Mouse (Mus musculus) fat pad, adult 2 months (tissue): ENCODE measurements around the gene Lrig2.

Experiments
- DNase-seq: peaks from one replicate; pipeline ENCODE4 v3.0.0-alpha.2; 2011; ENCODE audit warnings: low read depth, low spot score; ENCODE audit errors: extremely low read depth

The Lrig2 gene

DNA sequence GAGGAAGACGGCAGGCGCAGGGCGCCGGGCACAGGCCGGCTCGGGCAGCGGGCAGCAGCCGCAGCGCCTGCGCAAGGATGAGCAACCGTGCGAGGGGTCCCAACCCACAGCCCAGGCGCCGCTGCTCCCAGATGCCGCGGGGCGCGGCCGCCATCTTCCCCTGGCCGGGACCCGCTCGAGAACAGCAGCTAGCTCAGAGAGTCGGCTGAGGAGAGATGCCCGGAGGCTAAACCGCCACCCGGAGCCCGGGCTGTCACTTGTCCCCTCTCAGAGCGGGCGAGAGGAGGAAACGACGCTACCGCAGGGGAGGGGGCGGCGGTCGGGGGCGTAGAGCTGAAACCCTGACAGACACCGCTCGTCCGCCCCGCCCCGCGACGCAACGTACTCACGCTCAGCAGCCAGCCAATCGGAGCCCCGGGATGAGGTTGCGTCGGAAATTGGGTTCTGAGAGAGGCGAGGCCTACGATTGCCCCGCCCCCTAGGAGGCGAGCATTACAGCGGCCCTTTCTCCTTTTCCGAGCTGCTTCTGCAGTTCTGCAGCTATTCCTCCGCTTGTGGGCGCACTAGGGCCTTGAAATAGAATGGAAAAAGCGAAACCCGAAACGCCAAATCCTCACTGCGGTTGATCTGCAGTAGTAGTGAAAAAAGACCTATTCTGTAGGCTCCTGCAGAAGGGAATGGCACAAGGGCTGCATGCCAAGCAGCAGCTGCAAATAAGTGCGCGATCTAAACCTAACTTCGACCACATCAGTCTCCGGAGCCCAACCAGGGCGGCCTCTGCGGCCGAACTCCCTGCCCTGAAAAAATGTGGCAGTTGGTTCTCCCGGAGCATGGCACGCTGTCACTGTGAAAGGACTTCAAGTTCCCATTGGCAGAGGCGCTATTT, at the start of gene Lrig2:
Lrig2 (minus strand) TSS at position 381 of the 886 bp plus-strand sequence.
- DNase-seq, result peak; percentile 76

DNA sequence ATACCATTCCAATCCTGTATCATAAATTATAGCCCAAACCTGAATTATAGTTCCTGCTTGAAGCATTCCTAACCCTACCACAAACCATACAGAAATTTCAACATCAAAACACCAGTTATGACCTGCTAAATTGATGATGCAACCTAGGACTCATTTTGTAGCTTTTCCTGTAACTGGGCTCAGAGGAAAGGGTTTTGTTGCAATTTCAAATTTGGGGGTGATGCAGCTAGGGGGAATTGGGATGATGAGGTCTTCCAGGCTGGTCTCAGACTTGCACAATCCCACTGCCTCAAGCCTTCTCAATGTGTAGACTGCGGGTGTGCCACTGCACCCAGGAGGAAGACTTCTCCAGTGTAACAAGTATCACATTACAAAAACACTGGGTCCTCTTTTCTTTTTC, 44.9 kb upstream of the Lrig2 start:
- no peak for DNase-seq

DNA sequence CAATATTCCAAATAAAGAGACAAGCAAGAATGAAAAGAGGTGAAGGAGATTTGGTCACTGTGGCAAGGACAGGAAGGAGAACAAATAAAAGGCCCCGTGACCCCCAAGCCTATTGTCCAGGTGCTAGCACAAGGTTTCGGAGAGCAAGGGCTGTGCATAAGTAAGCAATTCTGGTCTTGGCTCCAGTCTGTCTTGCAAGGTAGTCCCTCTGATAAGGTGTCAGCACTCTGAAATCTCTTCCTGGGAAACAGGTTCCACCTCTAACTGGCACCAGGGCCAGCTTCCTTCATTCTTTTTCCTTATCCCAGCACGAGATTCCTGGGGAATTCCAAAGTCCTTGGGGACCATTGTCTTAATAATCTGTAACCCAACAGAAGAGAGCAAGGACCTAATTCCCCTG, 38.9 kb upstream of the Lrig2 start:
- no peak for DNase-seq

DNA sequence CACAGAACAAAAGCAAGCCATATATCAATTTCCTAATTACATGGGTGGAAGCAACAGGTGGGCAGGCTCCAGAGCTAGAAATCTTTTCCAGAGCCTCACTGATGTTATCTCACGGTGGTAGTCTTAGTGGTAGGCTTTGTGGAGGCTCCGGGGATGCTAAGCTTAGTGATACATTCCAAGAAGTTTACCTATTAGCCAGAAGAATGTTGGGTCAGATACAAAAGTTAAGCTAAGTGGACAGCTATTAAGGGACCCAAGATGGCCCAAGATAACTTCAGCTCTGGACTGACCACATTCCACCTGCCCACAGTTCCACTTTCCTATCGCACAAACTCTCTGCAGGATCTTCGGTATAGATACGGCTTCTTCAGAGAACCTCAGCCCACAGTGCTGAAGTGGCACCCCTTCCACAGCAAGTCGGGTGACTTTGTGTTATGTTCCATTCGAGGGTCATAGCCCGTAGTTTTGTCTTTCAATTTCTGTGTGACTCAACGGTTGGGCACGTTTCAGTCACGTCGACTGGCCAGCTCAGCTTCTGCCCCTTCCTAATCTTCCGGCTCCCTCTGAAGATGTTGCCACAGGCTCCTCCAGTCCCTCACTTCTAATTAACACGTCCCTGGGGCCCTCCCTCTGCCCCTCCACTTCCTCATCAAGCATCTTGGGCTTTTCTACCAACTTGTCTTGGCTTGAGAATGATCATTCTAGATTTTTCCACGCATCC, 36.8 kb upstream of the Lrig2 start:
- no peak for DNase-seq

DNA sequence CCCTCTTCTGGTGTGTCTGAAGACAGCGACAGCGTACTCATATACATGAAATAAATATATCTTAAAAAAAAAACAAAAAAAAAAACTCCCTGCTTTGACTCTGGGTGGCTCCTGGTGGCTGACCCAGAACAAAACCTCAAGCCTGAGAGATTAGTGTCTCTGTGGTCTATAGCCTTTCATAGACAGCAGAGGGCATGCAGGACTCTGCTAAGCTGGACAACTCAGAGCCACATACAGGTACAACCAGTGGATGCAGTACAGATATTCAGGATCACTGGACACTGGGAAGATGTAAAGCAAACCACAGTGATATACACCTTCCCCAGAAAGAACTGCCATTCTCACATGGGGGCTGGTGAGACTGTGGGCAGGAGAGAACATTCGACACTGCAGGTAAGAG, 32.1 kb upstream of the Lrig2 start:
- DNase-seq, result no peak

DNA sequence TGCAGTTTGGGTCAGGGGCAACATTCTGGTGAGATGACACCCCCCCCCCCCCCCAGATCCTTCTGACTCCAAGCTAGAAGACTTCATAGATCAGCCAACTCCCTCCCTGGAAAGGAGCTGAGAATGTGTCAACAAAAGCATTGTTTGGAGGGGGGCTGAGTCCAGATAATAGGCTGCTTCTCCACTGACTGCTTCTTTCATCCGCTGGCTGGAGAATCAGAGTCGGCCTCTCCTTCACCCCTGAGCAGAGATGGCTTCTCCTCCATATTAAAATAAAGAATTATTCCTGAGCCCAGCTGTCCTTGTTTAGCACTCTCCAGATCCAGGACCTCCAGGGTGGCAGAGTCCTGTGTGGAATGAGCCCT, 30.3 kb upstream of the Lrig2 start:
- no peak for DNase-seq

DNA sequence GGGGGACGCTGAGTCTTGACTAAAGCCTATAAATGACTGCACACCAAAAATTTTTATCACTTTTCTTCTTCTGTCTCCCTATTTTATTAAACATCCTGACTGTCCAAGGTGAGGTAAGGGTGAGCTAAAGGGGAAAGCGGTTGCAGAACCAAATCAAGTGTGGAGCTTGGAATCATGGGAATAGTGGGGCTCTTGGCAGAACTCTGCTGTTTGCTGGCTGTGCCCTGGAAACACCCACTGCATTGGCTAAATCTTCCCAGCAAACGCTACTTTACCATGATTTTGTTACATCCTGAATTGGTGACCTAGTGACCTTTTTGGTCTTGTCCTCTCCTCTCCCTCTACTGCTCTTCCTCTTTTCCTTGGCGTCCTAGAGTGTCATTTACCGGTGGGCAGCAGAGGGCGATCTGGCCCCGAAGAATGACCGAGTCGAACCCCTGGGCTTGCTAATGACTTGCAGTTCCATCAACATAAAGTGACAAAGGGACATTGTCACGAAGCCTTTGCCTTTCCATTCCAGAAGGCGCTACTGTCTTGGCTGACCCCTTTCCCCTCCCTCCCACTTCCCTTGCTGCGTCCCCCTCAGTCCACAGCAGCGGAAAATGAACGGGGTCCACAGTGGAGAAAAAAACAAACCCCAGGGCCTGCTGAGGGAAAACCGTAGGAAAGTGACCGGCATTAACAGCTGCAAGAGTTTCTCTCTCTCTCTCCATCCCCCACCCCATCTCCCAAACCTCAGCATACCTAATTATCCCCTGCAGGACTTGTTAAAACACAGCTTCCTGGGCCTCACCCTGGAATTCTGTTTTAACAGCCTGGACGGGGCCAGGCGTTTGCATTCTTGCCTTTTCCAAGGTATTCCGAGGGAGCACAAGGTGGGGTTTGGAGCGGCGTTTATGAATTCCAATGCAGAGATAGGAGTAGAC, 29.7 kb upstream of the Lrig2 start:
- DNase-seq, result peak; percentile 73

DNA sequence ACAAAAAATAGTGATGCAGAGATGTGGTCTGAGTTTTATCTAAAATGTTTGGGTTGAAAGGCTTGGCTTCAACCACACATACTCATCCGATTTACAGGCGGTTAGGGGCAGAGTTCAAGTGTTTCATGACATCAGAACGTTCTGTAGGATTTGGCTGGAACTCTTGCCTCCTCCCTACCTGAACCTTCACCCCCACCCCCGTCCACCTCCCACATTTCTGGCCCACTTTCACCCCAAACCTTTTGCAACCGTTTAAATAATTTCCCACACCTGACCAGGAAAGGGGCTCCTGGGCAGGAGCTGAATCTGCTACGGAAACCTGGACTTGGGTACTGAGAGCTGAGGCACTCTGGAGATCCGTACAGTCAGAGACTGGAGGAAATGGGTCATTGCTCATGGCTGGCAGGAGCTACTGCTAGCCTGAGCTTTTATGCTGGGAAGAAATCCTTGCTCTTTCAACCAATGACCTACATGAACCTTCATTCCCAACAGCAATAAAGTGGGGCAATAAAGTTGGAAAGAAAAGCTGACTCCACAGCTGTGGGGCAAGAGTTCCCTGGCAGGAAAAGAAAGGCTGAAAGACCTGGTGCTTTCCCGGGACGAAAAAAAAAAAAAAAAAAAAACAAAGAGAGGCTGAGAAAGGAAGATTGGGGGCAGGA, 28.9 kb upstream of the Lrig2 start:
- DNase-seq, result peak; percentile 86

DNA sequence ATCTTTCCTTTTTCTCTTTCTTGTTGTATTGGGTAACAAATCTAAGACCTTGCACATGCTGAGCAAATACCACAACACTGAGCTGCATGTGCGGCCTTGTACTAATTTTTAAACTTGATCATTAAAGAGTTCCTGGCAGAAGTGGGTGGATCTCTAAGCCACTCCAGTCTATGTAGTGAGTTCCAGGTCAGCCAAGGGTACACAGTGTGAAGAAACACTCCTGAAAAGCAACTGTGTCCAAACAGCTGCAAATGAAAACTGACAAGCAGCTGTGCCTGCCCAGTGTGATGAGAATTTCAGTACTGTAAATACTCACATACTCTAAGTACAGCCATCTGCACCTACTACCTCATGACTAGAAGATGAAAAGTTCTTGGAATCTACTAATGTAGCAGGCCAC, 21.5 kb upstream of the Lrig2 start:
- peak; percentile 74 for DNase-seq

DNA sequence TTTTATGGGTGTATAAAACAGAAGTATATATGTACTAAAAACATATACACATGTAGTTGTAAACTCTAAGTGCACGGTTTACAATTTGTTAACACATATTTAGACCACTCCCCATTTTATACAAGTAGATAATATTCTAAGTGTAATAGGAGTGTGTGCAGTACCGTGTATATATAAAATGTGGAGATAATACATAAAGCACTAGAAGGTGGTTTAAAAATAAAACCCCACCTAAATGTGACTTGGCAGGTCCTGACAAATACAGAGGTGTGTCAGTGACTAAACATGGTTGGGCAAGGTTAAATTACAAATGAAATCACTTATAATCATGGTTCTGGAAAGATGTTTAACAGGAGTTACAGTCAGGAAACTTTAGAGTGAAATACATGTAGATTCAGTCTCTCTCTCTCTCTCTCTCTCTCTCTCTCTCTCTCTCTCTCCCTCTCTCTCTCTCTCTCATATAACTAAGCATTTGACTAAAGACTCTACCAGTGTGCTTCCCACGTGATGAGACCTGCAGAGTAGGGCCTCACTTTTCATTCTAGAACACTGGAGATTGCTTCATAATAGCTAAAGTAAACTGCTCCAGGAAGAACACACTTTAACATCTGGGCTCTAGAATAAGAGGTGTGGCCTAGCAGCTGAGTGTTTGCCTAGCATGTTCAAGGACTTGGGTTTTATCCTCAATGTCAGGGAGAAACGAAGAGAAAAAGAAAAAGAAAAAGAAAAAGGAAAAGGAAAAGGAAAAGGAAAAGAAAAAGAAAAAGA, 14.6 kb upstream of the Lrig2 start:
- DNase-seq, result no peak

DNA sequence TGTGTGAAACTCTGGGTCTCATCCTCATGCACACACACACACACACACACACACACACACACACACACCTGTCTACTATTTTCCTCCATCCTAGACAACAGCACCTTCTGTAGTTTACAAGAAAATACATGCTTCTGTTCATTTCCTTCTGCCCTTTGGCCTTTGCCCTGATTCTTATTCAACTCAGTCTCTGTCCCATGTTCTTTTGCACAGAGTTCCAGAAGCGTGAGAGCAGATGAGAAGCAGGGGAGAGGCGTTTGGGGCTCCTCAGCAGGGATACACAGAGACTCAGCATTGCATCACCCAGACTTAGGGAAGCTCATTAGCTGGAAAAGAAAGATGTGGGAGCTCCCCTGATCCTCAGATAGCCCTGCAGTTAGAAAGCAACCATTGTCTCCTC, 13.8 kb upstream of the Lrig2 start:
- no peak for DNase-seq

DNA sequence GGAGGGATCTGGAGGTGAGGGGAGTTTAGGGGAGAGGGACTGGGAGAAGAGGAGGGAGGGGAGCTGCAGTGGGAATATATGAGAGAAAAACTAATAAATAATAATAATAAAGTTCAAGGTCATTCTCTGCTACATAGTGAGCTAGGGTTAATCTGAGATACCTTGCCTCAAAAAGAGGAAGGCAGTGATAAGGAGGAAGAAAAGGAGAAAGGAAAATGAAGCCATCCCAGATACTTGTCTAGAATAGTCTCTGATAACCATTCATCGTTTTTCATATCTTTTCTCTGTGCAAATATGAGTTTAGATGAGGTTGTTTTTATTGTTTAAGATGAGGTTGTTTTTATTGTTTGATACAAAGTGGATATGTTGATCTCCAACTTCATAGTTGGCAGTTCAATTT, 13.3 kb upstream of the Lrig2 start:
- DNase-seq, result no peak

DNA sequence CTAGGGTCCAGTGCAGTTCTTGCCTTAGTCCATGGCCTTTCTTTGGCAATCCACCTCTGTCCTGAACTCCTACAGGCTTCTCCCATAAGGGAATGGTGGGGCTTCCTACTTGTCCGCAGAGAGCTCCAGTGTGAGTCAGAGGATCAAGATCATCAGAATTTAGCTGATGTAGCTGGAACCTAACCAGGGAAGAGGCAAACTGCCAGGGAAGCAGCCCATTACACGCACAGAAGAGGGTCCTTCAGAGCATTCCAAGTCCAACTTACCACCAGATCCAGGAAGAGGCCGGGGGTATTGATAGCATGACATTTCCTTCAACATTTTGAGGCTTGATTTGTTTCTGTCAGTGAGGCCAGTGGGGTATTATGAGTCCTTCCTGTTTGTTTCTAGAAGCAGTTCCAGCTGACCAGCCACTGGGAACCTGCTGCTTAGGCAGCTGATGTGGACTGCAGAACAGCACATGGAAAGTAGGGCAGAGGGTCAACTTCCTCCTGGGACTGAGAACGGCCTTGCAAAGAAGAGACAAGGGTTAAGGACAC, 11.7 kb upstream of the Lrig2 start:
- no peak for DNase-seq

DNA sequence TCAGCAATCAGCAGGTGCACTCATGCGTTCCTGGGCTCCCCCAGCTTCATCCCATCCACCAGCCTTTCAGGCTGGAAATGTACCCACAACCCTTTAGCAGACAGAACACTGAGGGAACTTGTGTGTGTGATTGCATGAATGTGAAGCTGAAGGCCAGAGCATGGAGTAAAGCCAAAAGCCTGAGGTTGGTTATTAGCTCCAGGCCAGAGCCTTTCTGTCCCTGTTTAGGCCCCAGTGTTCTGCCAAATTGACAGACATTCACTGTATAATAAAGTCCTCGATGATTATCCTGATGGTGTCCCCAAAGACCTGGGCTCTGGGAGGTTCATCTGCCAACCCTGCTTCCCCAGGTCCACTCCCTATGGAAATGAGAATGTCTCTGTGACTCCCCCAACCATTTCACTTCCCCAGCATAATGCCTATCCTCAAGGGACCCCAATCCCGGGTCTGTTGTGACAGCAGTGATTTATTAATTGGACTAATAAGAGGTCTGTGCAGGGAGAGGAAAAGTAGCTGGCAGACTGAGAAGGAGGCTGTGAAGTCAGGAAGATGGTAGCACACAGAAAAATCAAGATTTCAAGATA, 9.7 kb upstream of the Lrig2 start:
- peak; percentile 55 for DNase-seq

DNA sequence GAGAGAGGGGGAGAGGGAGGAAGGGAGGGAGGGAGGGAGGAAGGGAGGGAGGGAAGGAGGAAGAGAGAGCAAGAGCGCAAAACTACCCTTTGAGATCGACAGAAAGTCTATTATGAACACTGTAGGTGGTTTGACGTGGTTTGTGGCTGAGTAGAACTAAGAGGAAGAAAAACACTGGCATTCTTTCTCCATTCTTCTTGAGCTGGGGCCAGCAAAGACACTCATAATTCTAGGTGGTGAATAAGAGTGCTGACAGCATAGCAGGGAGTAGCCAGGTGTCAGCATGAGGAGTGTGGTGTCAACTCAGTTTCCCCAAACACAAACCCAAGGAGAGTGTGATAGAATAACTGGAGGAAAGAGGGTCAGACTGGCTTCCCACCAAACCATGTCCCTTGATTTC, 8.8 kb upstream of the Lrig2 start:
- no peak for DNase-seq

DNA sequence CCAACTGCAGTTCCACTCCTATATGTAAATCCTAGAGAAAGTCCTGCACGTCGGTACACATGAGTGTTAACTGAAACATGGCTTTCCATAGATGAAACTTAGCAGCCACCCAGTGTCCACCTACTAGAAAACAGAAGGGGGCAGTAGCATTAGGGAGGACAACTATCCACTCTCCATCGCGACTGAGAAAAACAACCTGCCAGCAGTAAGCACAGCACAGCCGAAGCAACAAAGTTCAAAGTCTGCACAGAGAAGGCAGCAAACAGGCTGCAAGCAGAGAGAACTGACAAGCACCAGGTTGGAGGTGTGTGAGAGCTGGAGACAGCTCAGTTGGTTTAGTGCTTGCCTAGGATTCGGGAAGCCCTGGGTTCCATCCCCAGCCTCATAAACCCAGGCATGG, 7.2 kb upstream of the Lrig2 start:
- no peak for DNase-seq

DNA sequence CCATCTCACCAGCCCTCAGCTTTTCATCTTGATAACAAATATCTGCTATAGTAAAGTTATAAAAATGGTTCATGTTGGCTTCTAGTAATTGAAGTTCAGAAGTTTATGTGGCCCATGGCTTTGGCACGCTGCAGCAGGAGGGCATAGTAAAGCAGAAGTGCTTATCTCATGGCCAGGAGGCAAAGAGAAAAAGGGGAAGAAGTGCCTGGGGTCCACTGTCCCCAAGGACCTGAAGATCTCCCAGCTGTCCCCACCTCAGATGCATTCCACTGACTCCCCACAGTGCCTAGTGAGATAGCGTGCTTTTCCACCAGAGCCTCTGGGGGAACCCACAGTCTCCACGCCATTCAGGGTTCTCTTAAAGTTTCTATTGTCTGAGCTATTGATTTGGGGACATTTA, 6.7 kb upstream of the Lrig2 start:
- DNase-seq, result no peak

DNA sequence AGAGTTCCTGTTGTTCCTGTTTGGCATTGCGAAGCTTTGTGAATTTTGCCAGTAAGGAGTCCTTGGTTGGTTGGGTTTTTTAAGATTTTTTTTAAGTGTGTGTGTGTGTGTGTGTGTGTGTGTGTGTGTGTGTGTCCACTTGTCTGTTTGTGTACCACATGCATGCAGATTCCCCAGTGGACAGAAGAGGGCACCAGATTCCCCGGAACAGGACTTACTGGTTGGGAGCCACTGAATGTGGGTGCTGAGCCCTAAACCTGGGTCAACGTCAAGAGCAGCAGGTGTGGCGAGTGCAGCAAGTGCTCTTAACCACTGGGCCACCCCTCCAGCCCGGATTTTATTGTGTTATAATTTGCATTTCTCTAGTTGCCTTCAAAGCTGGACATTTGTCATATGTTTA, 5.4 kb upstream of the Lrig2 start:
- DNase-seq, result no peak

DNA sequence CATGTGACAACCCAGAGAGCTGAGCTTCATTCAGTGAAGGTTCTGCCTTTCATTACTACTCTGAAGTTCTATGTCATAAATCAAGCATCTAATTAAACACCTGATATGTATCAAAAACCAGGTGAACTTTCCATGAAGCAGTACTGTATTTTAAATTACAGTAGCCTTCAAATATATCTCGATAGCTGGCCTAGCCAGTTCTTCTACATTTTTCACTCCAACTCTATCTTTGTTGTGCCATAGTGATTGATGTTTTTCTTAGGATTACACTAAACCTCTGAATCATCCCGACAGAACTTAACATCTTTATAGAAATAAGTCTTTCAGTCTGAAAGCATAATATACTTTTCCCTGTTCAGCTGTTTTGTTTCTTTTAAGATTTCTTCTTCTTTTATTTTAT, 2.8 kb upstream of the Lrig2 start:
- DNase-seq, result peak; percentile 69

DNA sequence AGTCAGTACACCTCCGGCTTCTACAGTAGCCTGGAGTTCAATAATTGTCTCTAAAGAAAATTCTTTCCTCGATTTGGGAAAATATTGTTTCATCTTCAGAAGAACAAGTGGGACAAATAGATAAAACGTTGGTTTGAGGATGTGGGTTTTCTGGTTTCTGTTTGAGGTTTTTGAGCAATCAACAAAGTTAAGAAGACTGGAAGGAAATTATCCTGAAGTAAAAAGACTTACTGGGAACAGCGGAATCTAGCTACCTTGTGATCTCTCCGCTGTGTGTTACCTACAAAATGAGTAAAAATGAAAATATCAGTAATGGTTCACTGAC, 668 bp upstream of the Lrig2 start:
- no peak for DNase-seq
